Comparison of ENCODE assay signal across 9 mouse cellular contexts in the genomic region with DNA sequence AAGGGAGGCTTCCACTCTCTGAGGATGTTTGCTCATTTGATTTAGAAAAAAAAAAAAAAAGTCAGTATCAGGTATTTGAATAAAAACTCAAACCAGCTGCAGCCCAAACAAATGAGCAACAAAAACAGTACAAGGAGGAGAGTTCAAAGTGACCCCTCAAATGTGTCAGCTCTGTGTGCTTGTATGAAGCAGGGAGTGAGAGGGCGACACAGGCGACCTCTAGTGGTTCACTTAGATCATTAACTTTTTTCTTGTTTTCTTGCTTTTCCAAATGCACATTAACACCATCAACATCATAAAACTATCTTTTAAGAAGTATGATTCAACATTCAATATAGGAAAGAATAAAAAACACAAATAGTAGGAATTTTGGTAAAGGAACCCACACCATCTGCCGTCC. TPM values are rescaled to one million over a fixed set of nuclear protein-coding genes. Genes with fewer than 3 reads are reported as not detected.
DNase-seq lines count a peak whose midpoint lies in the region; ATAC-seq and TF ChIP-seq lines count a peak whose summit lies in the region.
"Had no signal": no experiment of that assay in that cellular context is flagged by ENCODE, and none has a peak within 500 bp of the region (broad histone marks: within the 10 kb centered on the region; RNA-seq: fewer than 3 reads in every experiment).

No protein-coding gene starts in this region.

- WGBS in forebrain, embryonic 14.5 days, result 5% methylated on average over 3 of the region's 3 CpGs
- WGBS in forebrain, embryonic 10.5 days, result 11% methylated on average over 3 of the region's 3 CpGs
- 8% methylated on average over 3 of the region's 3 CpGs for WGBS in spleen, adult 2 months
- 3% methylated on average over 3 of the region's 3 CpGs for WGBS in embryonic facial prominence, embryonic 14.5 days
- 4% methylated on average over 3 of the region's 3 CpGs for WGBS in stomach, postnatal 0 days
- WGBS in forebrain, embryonic 12.5 days, result 6% methylated on average over 3 of the region's 3 CpGs

- TF ChIP-seq POLR2A in spleen, adult 2 months (IDR thresholded peaks at IDR 0.05; ENCODE audit: low read depth, low read length), result no peak

- TF ChIP-seq EP300 in stomach, postnatal 0 days (optimal IDR thresholded peaks at IDR 0.05), result no peak

- no peak overlapping the region for H3K4me3 ChIP-seq in forebrain, embryonic 14.5 days (ENCODE audit: low read depth, low read length)
- no peak overlapping the region for H3K4me3 ChIP-seq in forebrain, embryonic 10.5 days
- no peak overlapping the region for H3K4me3 ChIP-seq in spleen, adult 2 months (ENCODE audit: extremely low read depth, insufficient read depth, insufficient read length)
- no peak overlapping the region for H3K4me3 ChIP-seq in embryonic facial prominence, embryonic 14.5 days (ENCODE audit: low read depth, low read length)
- H3K4me3 ChIP-seq in stomach, postnatal 0 days (ENCODE audit: low read depth, low read length), result no peak overlapping the region
- no peak overlapping the region for H3K4me3 ChIP-seq in forebrain, embryonic 12.5 days (replicated peaks)

- H3K4me1 ChIP-seq in forebrain, embryonic 14.5 days (ENCODE audit: control insufficient read depth, insufficient read depth, low read length), result no peaks in the 10 kb centered on the region
- H3K4me1 ChIP-seq in forebrain, embryonic 10.5 days, result 0 out of 2 replicates have a peak, but pooled peaks cover 3% of the 10 kb centered on the region
- no peaks in the 10 kb centered on the region for H3K4me1 ChIP-seq in spleen, adult 2 months (ENCODE audit: control insufficient read depth, insufficient read depth, insufficient read length)
- no peaks in the 10 kb centered on the region for H3K4me1 ChIP-seq in embryonic facial prominence, embryonic 14.5 days (ENCODE audit: control insufficient read depth, insufficient read depth, low read length)
- H3K4me1 ChIP-seq in stomach, postnatal 0 days (replicated peaks; ENCODE audit: control insufficient read depth, insufficient read depth), result no peaks in the 10 kb centered on the region
- H3K4me1 ChIP-seq in forebrain, embryonic 12.5 days, result no peaks in the 10 kb centered on the region

- ATAC-seq in forebrain, embryonic 14.5 days, result no peak
- ATAC-seq in embryonic facial prominence, embryonic 14.5 days (ENCODE audit: low read depth), result no peak
- ATAC-seq in stomach, postnatal 0 days (ENCODE audit: low FRiP score, low TSS enrichment), result no peak
- ATAC-seq in forebrain, embryonic 12.5 days (ENCODE audit: low FRiP score), result no peak

- no peaks in the 10 kb centered on the region for H3K9me3 ChIP-seq in forebrain, embryonic 14.5 days (replicated peaks; ENCODE audit: control insufficient read depth, low read length)
- no peaks in the 10 kb centered on the region for H3K9me3 ChIP-seq in forebrain, embryonic 10.5 days
- H3K9me3 ChIP-seq in embryonic facial prominence, embryonic 14.5 days (ENCODE audit: control insufficient read depth, low read length), result no peaks in the 10 kb centered on the region
- no peaks in the 10 kb centered on the region for H3K9me3 ChIP-seq in stomach, postnatal 0 days (ENCODE audit: control insufficient read depth, low read length)
- H3K9me3 ChIP-seq in forebrain, embryonic 12.5 days, result no peaks in the 10 kb centered on the region

- H3K4me2 ChIP-seq in forebrain, embryonic 14.5 days (ENCODE audit: low read length), result no peak overlapping the region
- no peak overlapping the region for H3K4me2 ChIP-seq in embryonic facial prominence, embryonic 14.5 days (ENCODE audit: low read depth, low read length)
- no peak overlapping the region for H3K4me2 ChIP-seq in stomach, postnatal 0 days (replicated peaks; ENCODE audit: low read depth)
- no peak overlapping the region for H3K4me2 ChIP-seq in forebrain, embryonic 12.5 days

- DNase-seq in forebrain, embryonic 14.5 days (ENCODE audit: low spot score), result peak; percentile 64
- no peak for DNase-seq in forebrain, embryonic 10.5 days (ENCODE audit: extremely low spot score, low spot score)
- peak in 1 of 2 experiments; percentile 22 for DNase-seq in spleen, adult 2 months (ENCODE audit: low read depth in 1 of 2, low spot score in 2 of 2)
- DNase-seq in spleen, postnatal 4 days (ENCODE audit: low spot score in 2 of 2), result no peak
- DNase-seq in embryonic facial prominence, embryonic 14.5 days (ENCODE audit: low spot score), result peak; percentile 62
- no peak for DNase-seq in stomach, postnatal 0 days (ENCODE audit: low spot score)
- no peak for DNase-seq in gastrocnemius, postnatal 10 days

- H3K9ac ChIP-seq in forebrain, embryonic 14.5 days (ENCODE audit: low read length), result no peak overlapping the region
- no peak overlapping the region for H3K9ac ChIP-seq in embryonic facial prominence, embryonic 14.5 days (ENCODE audit: low read depth, low read length)
- H3K9ac ChIP-seq in stomach, postnatal 0 days (ENCODE audit: low read length), result no peak overlapping the region
- no peak overlapping the region for H3K9ac ChIP-seq in forebrain, embryonic 12.5 days

- TF ChIP-seq CTCF in spleen, adult 2 months (IDR thresholded peaks at IDR 0.05; ENCODE audit: extremely low read depth, insufficient read depth, insufficient read length, insufficient replicate concordance), result peak; percentile 59; the same call in 1 of the 2 replicates
- TF ChIP-seq CTCF in stomach, postnatal 0 days (IDR thresholded peaks at IDR 0.05; ENCODE audit: low read depth), result peak; percentile 89

- no peak overlapping the region for H3K27ac ChIP-seq in forebrain, embryonic 14.5 days (ENCODE audit: low read depth, low read length)
- H3K27ac ChIP-seq in forebrain, embryonic 10.5 days, result no peak overlapping the region
- H3K27ac ChIP-seq in spleen, adult 2 months (ENCODE audit: insufficient read depth, low read length), result no peak overlapping the region
- no peak overlapping the region for H3K27ac ChIP-seq in embryonic facial prominence, embryonic 14.5 days (replicated peaks; ENCODE audit: low read depth, low read length)
- H3K27ac ChIP-seq in stomach, postnatal 0 days (replicated peaks), result no peak overlapping the region
- H3K27ac ChIP-seq in forebrain, embryonic 12.5 days, result no peak overlapping the region

- no peaks in the 10 kb centered on the region for H3K36me3 ChIP-seq in forebrain, embryonic 14.5 days (ENCODE audit: control insufficient read depth, insufficient read depth, low read length)
- no peaks in the 10 kb centered on the region for H3K36me3 ChIP-seq in forebrain, embryonic 10.5 days (replicated peaks)
- no peaks in the 10 kb centered on the region for H3K36me3 ChIP-seq in spleen, adult 2 months (ENCODE audit: control insufficient read depth, insufficient read depth, low read length)
- no peaks in the 10 kb centered on the region for H3K36me3 ChIP-seq in embryonic facial prominence, embryonic 14.5 days (ENCODE audit: control insufficient read depth, insufficient read depth, low read length)
- no peaks in the 10 kb centered on the region for H3K36me3 ChIP-seq in stomach, postnatal 0 days (ENCODE audit: control insufficient read depth, insufficient read depth, low read length)
- no peaks in the 10 kb centered on the region for H3K36me3 ChIP-seq in forebrain, embryonic 12.5 days (replicated peaks)

- H3K27me3 ChIP-seq in forebrain, embryonic 14.5 days (replicated peaks; ENCODE audit: control insufficient read depth, insufficient read depth, low read length), result no peaks in the 10 kb centered on the region
- no peaks in the 10 kb centered on the region for H3K27me3 ChIP-seq in forebrain, embryonic 10.5 days (ENCODE audit: poor library complexity, severe bottlenecking)
- H3K27me3 ChIP-seq in spleen, adult 2 months (ENCODE audit: control insufficient read depth, insufficient read depth, low read length), result no peaks in the 10 kb centered on the region
- H3K27me3 ChIP-seq in embryonic facial prominence, embryonic 14.5 days (replicated peaks; ENCODE audit: control insufficient read depth, insufficient read depth, low read length), result no peaks in the 10 kb centered on the region
- 0 out of 2 replicates have a peak, but pooled peaks cover 2% of the 10 kb centered on the region for H3K27me3 ChIP-seq in stomach, postnatal 0 days (ENCODE audit: control insufficient read depth, insufficient read depth, low read length)
- peaks cover 9% of the 10 kb centered on the region; the same call in 1 of the 2 replicates for H3K27me3 ChIP-seq in forebrain, embryonic 12.5 days

RNA-seq across cellular contexts. Expression of a gene that starts 10.0 kb away (rescaled TPM):
- polyA plus RNA-seq in forebrain, embryonic 14.5 days (2014; fragmentation: Nextera tagmentation; extraction: Ambion mirVana), result 11.8 and 18.2 TPM in 2 replicates
- 8.3 and 9.2 TPM in 2 replicates for polyA plus RNA-seq in forebrain, embryonic 10.5 days (2016; fragmentation: Nextera tagmentation; extraction: Ambion mirVana)
- 0.89 and 1.5 TPM in 2 replicates for polyA plus RNA-seq in spleen, adult 2 months (2012; rRNA removed)
- polyA plus RNA-seq in embryonic facial prominence, embryonic 14.5 days (2014; fragmentation: Nextera tagmentation; extraction: Ambion mirVana), result 26.5 and 27.7 TPM in 2 replicates
- polyA plus RNA-seq in stomach, postnatal 0 days (2015; fragmentation: Nextera tagmentation; extraction: Ambion mirVana), result 24.0 and 27.2 TPM in 2 replicates
- 10 to 100 TPM in 1 of 2 experiments, 1 to 10 TPM in 1; 7.7 to 10.7 TPM for total RNA-seq in gastrocnemius, postnatal 10 days (2021)
- 11.8 and 13.8 TPM in 2 replicates for polyA plus RNA-seq in forebrain, embryonic 12.5 days (2016; fragmentation: Nextera tagmentation; extraction: Ambion mirVana)

RNA-seq across cellular contexts. Expression of a gene that starts 37.4 kb away (rescaled TPM):
- polyA plus RNA-seq in forebrain, embryonic 14.5 days (2014; fragmentation: Nextera tagmentation; extraction: Ambion mirVana), result not detected in 2 replicates
- polyA plus RNA-seq in forebrain, embryonic 10.5 days (2016; fragmentation: Nextera tagmentation; extraction: Ambion mirVana), result 0.20 and 0.21 TPM in 2 replicates
- not detected in 2 replicates for polyA plus RNA-seq in spleen, adult 2 months (2012; rRNA removed)
- 4.2 and 6.8 TPM in 2 replicates for polyA plus RNA-seq in embryonic facial prominence, embryonic 14.5 days (2014; fragmentation: Nextera tagmentation; extraction: Ambion mirVana)
- polyA plus RNA-seq in stomach, postnatal 0 days (2015; fragmentation: Nextera tagmentation; extraction: Ambion mirVana), result 217 and 236 TPM in 2 replicates
- not detected for total RNA-seq in gastrocnemius, postnatal 10 days (2021)
- polyA plus RNA-seq in forebrain, embryonic 12.5 days (2016; fragmentation: Nextera tagmentation; extraction: Ambion mirVana), result 0.33 and 1.2 TPM in 2 replicates
- total RNA-seq: adrenal gland, postnatal 36 days had no signal

Comparison
In these comparisons a context has a peak if more than half of its experiments do, and no peak if none do; other contexts are left out.
1. DNase-seq: peak in forebrain, embryonic 14.5 days (single experiment) and embryonic facial prominence, embryonic 14.5 days (single experiment); none in forebrain, embryonic 10.5 days (single experiment), spleen, postnatal 4 days (0 of 2), stomach, postnatal 0 days (single experiment) and gastrocnemius, postnatal 10 days (single experiment).
2. RNA of a gene that starts 37.4 kb away (polyA plus RNA-seq): 217 to 236 TPM in stomach, postnatal 0 days; 4.2 to 6.8 TPM in embryonic facial prominence, embryonic 14.5 days, 0.33 to 1.2 TPM in forebrain, embryonic 12.5 days, 0.20 to 0.21 TPM in forebrain, embryonic 10.5 days, not detected in forebrain, embryonic 14.5 days and not detected in spleen, adult 2 months; every median in the first group is over 10 times any median in the second.